Mouse (Mus musculus) thymus, postnatal 10 days (tissue): ENCODE measurements around the gene Cox6b2.

ENCODE experiments used
- DNase-seq, 2 experiments: peaks; one replicate each; pipeline ENCODE4 v3.0.0; 2021; ENCODE audit warnings: low spot score in 2 of 2

Cox6b2 gene

DNA sequence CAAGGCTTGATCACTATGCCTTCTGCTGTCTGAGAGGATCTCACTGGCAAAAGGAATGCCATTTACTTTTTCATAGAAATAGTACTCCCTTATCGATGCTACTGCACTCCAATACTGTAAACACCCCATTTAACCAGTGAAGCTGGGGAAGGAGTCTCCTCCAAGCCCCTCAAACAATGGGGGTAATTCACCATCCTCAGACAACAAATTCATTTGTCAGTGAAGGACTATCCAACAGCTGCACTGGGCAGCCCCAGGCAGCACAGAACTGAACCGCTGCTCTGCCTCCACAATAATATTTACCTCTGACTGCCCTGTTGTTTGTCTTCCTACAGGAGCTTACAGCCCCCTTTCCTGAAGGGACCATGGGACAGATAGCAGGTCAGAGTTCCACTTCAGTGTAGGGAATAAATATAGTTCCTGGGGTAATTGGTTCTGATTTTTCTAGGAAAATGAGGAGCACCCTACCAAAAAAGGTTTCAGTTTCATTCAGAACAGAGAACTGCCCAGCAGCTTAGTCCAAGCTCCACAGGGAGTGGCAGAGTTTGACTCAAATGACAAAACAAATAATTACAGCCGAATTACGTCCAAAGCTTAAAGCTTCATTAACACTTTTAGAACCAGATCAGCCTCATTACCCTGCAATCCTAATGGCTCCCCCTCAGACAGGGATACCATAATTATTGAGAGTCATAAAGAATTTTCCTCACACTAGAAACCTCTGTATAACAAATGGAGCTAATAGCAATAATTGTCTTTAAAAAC is 12.2 kb upstream of the Cox6b2 start:
- DNase-seq: no peak

DNA sequence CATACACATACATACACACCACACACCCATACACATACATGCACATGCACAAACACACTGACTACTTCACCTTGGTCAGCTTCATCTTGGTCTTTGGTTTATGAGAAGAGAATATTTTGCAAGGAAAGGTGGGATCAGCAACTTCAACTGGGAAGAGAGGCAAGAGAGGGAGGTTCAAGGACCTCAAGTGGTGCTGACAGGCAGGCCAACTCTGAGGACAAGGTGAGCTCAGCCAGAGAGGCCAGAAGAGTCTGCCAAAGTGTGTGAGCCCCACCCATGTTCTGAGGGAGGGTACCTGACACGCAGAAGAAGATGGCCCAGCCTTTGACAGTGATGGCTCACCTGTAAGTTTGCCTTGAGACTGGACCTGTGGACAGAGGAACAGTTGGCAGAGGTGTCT is 6.8 kb upstream of the Cox6b2 start:
- no peak for DNase-seq

DNA sequence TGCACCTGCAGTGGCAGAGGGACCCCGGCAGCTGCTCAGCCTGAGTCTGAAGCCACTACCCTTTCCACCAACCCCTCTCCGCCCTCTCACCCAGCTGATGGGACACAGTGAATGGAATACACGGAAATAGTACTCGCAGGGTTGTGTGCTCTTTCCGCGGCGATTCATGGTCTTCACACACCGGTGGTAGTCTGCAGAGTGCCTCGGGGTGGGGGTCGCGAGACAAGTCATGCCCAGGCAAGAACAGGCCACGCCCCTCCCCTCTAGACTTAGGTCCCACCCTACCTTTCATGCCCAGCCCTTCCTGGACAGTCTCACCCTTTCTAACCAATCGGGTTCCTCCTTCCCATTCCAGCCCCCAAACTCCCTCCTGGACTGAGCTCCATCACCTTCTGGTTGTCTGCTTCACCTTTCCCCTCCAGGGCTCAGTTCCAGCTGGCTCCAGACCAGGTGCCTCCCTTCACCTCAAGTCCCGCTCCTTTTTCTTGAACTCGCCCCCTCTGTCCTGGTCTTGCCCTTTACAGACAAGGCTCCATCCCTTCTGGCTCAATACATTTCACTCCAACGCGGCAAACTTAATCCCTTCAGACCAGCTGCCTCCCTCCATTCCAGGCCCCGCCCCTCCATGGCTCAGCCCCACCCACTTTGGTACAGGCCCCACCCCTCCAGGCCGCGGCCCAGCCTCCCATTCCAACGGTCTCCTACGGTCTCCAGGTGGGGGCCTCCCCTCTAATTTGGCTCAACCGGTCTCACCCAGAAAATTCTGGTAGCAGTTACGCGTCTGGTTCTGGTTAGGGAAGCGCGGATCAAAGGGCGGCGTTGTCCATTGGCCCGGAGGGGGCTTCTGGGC is 698 bp downstream of the Cox6b2 start:
- peak; percentile 26 to 42 for DNase-seq

DNA sequence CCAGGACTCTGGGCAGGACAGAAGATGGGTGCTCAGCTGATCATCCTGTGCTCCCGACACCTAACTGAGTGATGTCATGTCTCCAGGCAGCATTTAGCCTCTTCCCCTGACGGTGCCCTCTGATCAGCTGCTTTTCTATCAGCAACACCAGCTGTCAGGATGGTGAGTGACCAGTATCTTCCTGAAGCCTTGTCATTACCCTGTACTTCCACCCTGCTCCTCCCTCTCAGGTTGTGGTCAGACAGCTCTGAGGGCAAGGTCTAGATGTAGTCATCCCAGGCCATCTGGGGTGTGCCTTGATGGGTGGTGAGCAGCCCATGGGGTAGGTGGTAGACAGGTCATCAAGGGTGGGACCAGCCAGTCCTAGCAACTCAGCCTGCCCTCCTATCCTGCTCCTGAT is 3.7 kb downstream of the Cox6b2 start:
- DNase-seq: no peak

DNA sequence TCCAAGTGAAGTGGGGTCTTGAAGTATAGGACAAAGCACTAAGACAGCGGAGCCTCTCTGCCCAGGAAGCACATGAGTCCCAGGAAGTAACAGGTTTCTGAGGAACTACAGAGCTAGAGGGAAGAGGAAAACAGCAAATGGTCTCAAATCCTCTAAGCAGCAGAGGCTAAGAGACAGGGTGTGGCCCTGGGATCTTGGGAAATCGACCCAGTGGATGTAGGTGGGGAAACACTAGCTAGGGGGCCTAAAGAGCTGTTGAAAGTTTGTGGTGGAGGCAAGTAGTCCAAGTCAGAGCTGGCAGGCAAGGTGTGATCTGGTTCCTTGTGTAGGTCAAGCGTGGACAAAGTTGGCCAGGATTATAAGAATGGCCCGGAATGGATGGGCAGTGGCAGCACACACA is 4.6 kb downstream of the Cox6b2 start:
- no peak for DNase-seq

DNA sequence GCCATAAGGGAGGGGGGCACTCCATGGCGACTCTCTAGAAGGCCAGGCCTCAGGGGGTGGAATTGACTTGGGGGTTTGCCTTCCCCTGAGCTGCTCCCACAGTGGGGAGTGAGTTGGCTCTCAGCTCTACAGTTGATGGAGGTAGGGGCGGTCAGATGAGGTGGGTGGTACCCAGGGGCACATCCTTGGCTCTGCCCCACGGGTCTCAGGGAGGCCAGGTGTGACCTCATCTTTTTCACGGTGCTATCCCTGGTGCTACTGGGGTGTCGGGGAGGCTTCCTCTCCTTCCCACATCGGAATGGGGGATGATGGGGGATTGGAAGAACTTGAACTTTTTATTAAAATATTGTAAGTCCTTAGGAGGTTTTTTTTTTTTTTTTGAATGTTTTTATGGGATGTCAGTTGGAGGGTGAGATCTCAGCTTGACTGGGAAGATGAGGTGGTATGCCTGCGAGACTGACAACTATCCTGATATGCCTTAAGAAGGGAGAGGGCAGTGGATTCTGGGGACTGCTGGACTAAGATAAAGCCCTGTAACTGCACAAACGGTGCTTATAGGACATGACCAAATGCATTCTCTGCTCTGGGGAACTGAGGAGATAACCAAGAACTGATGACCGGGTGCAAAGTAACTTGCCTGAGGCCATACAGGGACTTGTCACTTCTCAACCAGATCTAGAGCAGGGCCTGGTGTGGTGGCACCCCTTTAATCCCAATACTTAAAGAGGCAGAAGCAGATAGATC is 5.6 kb downstream of the Cox6b2 start:
- no peak for DNase-seq

DNA sequence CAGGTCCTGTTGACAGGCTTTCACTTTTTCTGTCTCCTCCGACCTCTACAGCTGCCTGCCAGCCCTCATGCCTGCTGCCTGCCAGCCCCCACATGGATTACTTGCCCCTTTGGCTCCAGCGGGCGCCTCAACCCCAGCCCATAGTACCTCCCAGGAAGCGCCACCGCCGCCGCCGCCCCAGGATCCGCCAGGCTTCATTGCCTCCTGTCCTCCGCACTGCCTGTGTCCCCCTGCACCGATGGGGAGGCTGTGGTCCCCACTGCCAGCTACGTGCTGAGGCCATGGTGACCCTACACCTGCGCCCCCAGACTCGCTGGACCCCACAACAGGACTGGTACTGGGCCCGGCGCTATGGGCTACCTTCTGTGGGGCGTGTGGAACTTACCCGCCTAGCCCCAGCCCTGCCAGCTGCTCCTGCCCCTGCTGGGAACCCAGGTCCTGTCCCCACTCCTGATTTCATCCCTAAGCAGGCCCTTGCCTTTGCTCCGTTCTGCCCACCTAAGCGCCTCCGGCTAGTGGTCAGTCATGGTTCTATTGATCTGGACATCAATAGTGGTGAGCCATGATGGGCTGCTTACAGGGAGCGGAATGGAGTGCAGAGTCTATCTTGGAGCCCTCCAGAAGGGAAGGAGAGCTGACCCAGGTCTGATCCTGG is 6.4 kb downstream of the Cox6b2 start:
- DNase-seq: no peak

DNA sequence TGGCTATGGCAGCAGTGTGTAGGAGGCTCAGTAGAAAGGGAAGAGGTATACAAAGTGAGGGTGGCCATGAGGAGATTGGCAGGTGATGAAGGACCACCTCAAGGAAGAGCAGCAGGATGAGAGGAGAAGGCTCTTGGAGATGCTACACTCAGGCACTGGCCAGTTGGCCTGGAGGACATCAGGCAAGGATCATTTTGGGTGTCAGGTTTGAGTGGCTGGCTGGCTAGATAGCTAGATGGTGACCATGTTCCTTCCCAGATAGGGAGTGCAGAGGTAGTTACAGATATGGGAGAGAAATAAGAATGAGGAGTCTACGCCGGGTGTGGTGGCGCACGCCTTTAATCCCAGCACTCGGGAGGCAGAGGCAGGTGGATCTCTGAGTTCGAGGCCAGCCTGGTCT is 8.0 kb downstream of the Cox6b2 start:
- no peak for DNase-seq

DNA sequence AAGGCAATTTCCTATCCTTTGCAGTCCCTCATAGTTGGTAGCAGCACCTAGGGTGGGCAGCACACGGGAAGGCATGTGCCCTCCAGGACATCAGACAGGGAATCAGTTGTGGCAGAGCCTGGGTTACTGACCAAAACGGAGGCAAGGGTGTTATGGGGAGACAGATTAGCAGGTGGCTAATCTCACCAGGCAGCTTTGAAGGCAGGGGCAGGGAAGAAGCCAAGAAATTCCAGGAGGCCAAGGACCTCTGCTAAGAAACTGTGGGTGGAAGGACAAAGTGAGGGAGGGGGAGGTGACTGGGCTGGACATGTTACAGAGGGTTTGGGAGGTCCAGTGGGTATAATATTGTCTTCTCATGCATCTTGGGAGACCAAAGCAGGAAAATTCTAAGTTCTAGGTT is 9.5 kb downstream of the Cox6b2 start:
- no peak for DNase-seq

DNA sequence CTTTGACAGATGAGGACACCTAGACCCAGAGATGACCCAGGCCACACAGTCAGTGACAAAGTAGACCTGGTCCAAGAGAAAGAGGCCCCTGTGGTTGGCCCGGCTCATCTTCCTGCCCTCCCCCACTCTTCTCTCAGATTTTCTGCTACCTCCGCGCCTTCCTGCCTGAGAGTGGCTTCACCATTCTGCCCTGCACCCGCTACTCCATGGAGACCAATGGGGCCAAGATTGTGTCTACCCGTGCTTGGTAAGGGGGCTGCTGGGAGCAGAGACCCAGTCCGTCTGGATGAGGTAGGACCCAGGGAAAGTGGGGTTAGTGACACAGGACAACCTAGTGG is 10.4 kb downstream of the Cox6b2 start:
- no peak for DNase-seq

DNA sequence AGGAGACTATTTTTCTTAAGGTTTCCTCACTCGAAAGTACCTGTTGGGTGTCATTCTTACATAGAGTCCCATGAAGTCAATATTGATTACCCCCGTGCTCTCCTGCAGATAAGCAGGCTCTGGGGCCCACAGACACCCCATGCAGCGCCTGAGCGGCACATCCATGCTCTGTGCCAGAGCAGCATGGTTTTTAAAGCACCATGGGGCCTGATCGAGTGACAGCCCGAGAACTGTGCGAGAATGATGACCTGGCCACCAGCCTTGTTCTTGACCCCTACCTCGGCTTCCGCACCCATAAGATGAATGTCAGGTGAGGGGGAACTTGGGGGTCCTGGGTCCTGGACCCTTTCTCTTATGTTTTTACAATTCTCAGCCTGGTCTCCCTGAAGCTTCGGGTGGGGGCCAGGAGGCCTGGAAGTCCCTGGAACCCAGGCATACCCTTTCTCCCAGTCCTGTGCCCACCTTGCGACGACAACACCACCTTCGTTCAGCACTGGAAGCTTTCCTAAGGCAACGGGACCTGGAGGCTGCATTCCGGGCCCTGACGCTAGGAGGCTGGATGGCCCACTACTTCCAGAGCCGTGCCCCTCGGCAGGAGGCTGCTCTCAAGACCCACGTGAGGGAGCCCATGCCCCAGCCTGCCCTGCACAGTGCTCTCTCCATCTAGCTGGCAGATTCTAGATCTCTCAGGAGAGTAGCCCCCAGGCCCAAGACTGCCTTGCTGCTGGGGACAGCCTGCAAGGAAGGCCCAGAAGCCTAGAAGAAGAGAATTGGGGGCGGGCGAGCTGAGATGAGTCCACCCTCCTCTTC is 11.0 kb downstream of the Cox6b2 start:
- no peak for DNase-seq

DNA sequence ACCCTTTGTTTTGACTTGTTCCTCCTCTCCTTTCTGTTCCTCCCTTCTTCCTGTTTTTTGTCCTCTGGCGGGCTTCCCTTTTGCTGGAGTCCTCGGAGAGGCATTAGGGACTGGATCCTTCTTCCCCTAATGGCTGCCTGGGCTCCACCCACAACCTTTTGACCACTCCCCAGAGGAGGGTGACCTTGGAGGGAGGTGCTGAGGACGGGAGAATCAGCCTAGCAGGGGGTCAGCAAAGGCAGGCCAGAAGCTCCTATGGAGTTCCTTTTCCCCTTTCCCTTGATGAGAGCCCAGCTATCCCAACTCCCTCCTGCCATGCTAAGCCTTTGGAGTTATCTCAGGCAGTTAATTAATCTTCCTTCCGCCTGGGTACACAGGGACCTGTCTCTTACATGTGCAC is 11.7 kb downstream of the Cox6b2 start:
- peak in 1 of 2 experiments; percentile 17 for DNase-seq

DNA sequence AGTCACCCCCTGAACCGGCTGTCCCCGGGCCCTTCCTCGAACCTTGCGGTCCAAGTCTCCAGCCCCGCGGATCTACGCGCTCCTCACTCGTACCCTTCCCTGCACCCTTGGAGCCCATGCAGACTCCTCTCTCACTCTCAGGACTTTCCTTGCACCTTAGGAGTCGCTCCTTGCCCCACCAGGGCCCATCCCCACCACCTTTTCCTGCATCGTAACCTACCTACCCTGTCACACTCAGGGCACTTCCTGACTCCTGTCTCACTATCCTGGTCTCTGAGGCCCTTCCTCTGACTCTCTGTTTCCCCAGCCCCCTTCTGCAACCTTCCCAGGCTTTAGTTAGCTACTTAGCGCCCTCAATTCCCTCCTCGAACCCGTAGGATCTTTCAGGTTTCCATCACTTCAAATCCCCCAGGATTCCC is 12.6 kb downstream of the Cox6b2 start:
- DNase-seq: no peak

DNA sequence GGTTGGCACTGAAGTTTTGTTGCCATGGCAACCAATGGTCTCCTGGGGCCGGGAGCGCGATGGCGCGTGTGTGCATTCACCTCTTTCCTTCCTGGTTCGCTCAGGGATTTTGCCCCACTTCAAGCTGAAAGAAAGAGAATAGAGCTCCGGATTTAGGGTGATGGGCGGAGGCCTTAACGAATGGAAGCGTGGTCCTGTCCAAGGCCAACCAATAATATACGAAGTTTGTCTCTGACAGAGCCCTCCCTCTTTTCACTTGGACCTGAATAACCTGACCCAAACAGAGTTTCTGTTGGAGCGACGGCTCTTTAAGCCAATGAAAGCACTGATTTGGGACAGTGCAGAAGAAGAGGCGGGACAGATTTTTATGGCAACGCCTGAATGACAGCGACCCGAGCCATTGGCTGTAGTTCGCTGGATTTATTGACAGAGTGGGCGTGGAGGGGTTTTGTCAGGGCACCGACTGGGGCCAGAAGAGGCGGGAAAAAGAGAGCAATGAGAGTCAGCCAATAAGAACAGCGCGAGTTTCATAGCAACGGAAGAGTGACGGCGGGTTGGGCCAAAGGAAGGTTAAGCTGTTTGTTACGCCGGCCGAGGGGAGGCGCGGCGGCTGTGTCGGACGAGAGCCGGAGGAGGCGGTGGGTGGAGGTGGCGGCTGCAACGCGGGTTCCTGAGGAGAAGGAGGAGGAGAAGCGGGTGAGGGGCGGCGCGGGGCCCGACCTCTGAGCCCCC is 13.2 kb downstream of the Cox6b2 start, which contains the start of gene Kmt5c:
Gene Kmt5c (plus strand): TSS at position 572 of the 732 bp plus-strand sequence.
- peak; percentile 93 to 97 for DNase-seq

DNA sequence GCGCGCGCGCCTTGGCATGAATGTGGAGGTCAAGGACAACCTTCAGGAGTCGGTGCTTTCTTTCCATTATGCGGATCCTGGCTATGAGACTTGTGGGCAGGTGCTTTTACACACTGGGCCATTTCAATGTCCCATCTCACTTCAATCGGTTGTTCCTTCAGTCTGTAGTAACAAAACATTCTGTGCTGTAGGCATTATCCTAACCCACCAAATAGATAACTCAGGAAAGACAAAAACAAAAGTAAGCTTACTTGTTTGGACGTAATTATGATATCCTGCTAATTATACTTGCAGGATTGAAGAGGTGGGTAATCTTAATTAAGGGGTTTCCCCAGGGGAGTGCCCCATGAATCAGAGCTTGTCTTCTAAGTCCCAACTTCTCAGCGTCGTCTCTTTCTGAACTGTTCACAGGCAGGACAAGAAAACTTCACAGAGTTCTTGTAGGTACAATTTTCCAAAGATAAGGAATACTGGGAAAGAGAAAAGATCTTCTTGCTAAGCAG is 13.8 kb downstream of the Cox6b2 start:
- no peak for DNase-seq

DNA sequence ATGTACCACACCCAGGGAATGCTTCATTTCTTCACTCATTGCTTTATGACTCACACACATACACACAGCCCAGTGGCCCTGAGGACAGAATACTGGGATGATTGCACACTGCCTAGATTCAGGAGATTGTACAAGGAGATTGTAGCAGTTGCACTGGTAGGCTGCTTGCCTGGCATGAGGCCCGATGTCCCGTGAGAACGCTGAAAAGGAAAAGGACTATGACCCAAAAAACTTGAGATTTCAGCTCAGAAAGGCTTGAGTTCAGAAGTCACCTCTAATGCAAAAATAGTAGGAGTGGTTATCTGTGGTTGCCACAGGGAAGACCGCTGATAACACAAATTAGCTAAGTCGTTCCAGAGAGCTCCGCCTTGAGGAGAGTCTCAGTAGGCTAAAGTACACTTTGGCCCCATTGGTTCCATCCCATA is 19.9 kb downstream of the Cox6b2 start:
- no peak for DNase-seq

DNA sequence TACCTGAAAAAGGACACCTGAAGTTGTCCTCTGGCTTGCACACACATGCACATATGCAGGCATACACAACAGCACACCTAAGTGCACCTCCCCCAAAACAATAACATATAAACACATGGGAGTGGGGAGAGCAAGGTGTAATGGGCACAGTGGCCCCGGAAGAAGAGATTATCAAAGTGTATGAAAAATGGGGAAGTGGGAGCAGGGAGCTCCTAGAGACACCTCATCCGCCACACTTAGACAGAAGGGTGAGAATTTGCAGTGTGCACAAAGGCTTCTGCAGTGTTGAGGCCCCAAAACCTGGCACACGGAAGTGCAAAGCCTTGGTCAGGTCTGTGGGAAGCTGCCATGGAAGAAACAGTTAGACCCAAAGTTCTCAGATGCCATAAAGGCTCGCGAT is 21.8 kb downstream of the Cox6b2 start:
- no peak for DNase-seq

DNA sequence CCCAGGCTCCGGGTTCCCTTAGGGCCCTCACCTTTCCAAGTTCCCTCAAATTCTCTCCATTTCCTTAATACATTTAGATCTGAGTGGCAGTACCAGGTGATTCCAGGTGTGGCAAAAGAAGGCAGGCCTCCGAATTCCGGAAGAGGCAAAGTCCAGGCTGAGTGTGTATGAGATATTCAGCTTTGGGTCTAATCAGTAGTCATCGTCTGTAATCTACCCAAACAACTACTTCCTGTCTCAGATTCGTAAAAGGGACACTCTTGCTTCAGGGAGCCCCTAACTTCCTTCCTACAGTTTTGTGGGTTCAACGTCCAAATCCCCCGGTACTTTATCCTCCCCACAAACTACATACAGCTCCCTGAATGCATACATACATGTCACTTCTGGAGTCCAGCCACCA is 27.7 kb downstream of the Cox6b2 start, which contains the start of gene Tmem150b:
Gene Tmem150b (minus strand): TSS at position 81 of the 400 bp plus-strand sequence.
- DNase-seq: no peak

DNA sequence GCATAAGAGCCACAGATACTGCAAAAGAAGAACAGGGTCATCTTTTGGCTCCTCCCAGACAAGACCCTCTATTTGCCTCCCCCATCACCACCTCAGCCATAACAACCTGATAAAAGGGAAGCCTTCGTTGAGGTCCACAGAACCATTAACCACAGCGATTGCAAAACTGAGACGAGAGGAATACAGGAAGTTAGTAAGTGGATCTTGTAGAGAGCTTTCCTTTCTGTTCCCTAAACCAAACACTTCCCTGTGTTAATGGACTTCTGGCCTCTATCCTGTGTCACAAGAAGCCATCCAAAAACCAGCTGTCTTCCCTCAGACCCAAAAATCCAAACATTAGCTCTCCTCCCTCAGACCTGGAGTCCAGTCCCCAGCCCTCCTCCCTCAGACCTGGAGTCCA is 28.5 kb downstream of the Cox6b2 start:
- no peak for DNase-seq

DNA sequence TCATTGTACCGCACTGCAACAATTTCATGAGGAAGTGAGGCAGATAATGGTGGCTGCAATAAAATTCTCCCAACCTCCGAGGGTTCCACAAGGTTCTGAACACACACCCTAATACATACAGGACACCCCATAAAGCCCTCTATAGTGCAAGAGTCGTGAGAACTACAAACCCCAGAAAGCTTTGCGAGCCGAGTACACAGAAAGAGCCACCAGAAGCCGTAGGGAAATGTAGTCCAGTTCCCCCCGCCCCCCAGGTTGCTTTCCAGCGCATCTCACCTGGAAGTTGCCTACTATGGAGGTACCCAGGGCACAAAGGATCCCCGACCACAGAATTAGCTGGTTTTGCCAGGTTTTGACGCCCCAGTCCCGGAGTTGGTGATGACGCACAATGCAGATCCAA is 29.4 kb downstream of the Cox6b2 start:
- DNase-seq: peak in 1 of 2 experiments; percentile 31
